Mouse (Mus musculus): ENCODE data around the gene Nell2.

- TF ChIP-seq CTCF (IDR thresholded peaks at IDR 0.05; ENCODE audit: low read depth) (no peak), EP300 (IDR thresholded peaks at IDR 0.05; ENCODE audit: low read depth) (no peak)
Measured at GRCm38 (mm10) chr15:95044011-95044410, 484.3 kb downstream of the Nell2 start.

Data from heart, postnatal 0 days (tissue).